Mouse (Mus musculus) E14TG2a.4 (cell line): ENCODE measurements around the gene Ralgapa2.

Experiments used
- H3K27me3 ChIP-seq: 2 replicates; pipeline ENCODE4 v1.6.1; 2014; ENCODE audit warnings: low read length, control low read depth; ENCODE audit not compliant: insufficient read depth
- H3K36me3 ChIP-seq: 2 replicates; pipeline ENCODE4 v1.6.1; 2014; ENCODE audit warnings: low read length, control low read depth; ENCODE audit not compliant: insufficient read depth
- H3K4me1 ChIP-seq: replicated peaks from 2 replicates; pipeline ENCODE4 v1.6.1; 2014; ENCODE audit warnings: low read depth, low read length, control low read depth
- H3K4me3 ChIP-seq: replicated peaks from 2 replicates; pipeline ENCODE4 v1.5.1; 2014; ENCODE audit warnings: mild to moderate bottlenecking, low read length
- H3K9me3 ChIP-seq: 2 replicates; pipeline ENCODE4 v1.6.1; 2014; ENCODE audit warnings: low read length, control low read depth
- CTCF ChIP-seq: conservative IDR thresholded peaks from 2 replicates; pipeline ENCODE4 v1.5.1; 2014; ENCODE audit warnings: low read length
- NANOG ChIP-seq: IDR thresholded peaks from 2 replicates; pipeline ENCODE4 v1.6.1; 2014; ENCODE audit warnings: borderline replicate concordance, low read length, mixed read lengths
- POU5F1 ChIP-seq: IDR thresholded peaks from 2 replicates; pipeline ENCODE4 v1.6.1; 2014; ENCODE audit warnings: low read length, borderline replicate concordance

Ralgapa2 gene

DNA sequence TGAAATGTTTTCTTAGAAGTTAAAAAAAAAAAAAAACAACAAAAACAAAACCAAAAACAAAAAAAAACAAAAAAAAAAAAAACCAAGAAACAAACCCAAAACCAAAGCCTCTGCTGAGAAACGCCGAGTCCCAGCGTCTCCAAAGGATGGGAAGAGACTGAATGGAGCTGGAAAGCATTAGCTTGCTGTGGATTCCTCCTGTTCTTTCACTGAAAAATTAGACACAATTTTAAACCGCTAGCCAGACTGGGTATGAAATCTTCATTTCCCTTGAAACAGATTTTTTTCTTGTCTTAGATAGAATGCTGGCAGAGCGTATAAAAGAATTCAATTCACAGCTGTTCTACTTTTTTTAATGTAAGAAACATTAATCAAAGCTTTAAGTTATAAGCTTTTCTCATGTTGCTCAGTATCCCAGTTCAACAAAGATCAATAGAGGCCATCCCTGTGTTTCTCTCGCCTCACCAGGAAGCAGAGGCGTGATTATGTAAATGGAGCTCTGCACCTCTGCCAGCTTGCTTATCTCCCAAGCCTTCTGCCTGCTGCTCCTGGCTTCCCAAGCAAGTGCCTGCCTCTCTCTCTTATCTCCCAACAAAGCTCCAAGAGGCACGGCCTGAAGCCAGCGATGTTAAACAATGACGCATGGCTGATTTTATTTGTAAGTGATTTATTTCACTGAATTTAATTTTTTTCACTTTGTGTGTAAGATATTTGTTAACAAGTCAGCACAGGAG is 253.2 kb downstream of the Ralgapa2 start:
- Histone ChIP-seq H3K36me3 (no peaks in the 10 kb centered on the region), H3K4me1 (peaks cover 17% of the 10 kb centered on the region), H3K9me3 (no peaks in the 10 kb centered on the region), H3K27me3 (no peaks in the 10 kb centered on the region), H3K4me3 (no peak overlapping the region)
- TF ChIP-seq POU5F1 (no peak), NANOG (no peak), CTCF (no peak)

DNA sequence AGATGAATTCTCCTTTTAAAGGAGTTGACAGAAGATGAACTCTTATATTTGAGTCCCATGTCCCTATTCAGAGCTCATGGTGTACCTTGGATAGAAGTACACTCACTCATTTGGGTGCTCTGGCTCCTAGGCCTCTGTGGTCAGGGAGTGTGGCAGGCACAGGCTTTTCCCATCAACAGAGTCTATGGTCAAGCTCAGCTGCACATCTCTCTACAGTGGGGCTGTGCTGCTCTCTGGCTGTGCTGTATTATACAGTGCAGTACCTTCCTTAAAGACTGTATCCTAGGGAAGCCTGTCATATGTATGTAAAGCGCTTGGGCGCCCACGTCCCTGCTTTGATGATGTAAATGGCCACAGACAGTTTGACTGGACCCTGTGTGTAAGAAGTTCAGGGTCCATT is 254.5 kb downstream of the Ralgapa2 start:
- no peaks in the 10 kb centered on the region for H3K36me3 ChIP-seq
- H3K27me3 ChIP-seq: no peaks in the 10 kb centered on the region
- TF ChIP-seq POU5F1 (no peak), CTCF (no peak), NANOG (no peak)
- no peak overlapping the region for H3K4me3 ChIP-seq
- no peaks in the 10 kb centered on the region for H3K9me3 ChIP-seq
- H3K4me1 ChIP-seq: peaks cover 17% of the 10 kb centered on the region

DNA sequence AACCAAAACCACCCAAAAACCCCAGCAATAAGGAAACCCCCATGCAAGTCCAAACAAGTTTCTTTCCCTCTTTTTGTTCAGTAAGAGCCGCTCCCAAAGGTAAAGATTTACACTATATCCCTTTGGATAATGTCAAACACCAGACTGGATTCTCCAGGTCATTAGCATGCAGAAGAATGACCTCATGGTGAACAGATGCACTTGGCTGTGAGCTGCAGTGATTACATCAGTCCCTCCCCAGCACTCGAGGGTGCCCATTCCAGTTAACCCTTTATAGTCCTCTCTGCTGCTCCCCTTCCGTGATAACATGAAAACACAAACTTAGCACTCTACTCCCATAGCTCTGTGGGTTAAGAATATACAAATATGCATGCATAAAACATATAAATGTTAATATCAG is 255.1 kb downstream of the Ralgapa2 start:
- Histone ChIP-seq H3K9me3 (no peaks in the 10 kb centered on the region), H3K4me3 (no peak overlapping the region), H3K4me1 (peaks cover 14% of the 10 kb centered on the region), H3K27me3 (no peaks in the 10 kb centered on the region), H3K36me3 (no peaks in the 10 kb centered on the region)
- TF ChIP-seq POU5F1 (no peak), CTCF (no peak), NANOG (no peak)

- H3K36me3 ChIP-seq: no peaks in the 10 kb centered on the region
- H3K4me3 ChIP-seq: no peak overlapping the region
- TF ChIP-seq NANOG (no peak), POU5F1 (no peak), CTCF (no peak)
- no peaks in the 10 kb centered on the region for H3K27me3 ChIP-seq
- no peaks in the 10 kb centered on the region for H3K9me3 ChIP-seq
- H3K4me1 ChIP-seq: peaks cover 14% of the 10 kb centered on the region
Measured at GRCm38 (mm10) chr2:146256321-146256875, 255.7 kb downstream of the Ralgapa2 start.

DNA sequence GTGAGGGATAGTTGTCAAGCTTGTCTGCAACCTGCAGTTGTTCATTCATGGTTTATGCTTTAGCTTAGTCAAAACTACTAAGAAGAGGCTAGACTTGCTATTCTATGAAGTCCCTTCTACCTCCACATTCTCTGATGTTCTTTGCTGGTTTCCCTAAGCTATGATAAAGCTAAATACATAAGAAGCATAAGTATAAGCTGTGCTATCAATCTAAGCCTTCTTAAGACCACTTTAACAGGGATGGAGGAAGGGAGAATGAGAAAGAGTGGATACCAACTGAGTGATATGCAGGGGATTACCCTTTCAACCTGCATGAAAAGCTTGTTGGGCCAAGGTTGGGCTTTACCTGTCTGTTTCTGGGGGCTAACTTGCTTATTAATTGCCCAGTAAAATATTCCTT is 256.5 kb downstream of the Ralgapa2 start:
- Histone ChIP-seq H3K27me3 (no peaks in the 10 kb centered on the region), H3K4me1 (peaks cover 14% of the 10 kb centered on the region), H3K9me3 (no peaks in the 10 kb centered on the region), H3K36me3 (no peaks in the 10 kb centered on the region), H3K4me3 (no peak overlapping the region)
- TF ChIP-seq NANOG (no peak), POU5F1 (no peak), CTCF (no peak)

GRCm38 (mm10) chr2:146254387-146254786 is 257.8 kb downstream of the Ralgapa2 start:
- H3K9me3 ChIP-seq: no peaks in the 10 kb centered on the region
- no peak overlapping the region for H3K4me3 ChIP-seq
- H3K36me3 ChIP-seq: no peaks in the 10 kb centered on the region
- H3K27me3 ChIP-seq: no peaks in the 10 kb centered on the region
- TF ChIP-seq CTCF (no peak), POU5F1 (no peak), NANOG (no peak)
- peaks cover 20% of the 10 kb centered on the region for H3K4me1 ChIP-seq

DNA sequence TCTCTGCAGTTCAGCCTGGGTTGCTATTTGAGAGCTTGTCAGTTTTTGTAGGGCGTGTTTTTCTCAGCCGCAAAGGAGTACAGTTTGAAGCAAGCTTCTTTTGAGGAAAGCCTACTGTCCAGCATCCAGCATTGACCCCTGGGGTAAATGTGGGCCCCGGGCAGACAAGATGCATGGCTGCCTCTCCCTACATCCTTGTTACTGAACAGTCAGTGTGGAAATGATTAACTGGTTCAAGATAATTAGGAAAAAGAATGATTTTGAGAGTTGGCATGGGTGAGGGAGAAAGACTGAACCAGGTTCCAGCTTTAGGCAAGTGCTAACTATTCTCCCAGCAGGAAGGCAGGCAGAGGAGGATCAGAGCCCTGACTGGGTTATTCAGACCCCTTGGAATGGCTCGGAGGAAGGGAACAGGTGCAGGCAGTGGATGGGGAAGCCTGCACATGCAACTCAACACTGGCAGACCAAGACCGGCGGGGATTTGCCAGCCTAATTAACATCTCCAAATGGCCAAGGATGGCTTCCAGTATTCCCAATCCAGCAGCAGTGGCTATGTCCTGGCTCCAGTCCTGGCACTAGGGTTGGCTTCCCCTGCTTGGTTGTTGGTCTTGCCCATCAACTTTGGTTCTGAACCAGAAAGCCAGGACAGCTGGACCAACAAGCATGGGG is 261.8 kb downstream of the Ralgapa2 start:
- H3K36me3 ChIP-seq: no peaks in the 10 kb centered on the region
- TF ChIP-seq CTCF (no peak), POU5F1 (no peak), NANOG (no peak)
- H3K4me3 ChIP-seq: no peak overlapping the region
- no peaks in the 10 kb centered on the region for H3K9me3 ChIP-seq
- H3K4me1 ChIP-seq: peaks cover 27% of the 10 kb centered on the region
- no peaks in the 10 kb centered on the region for H3K27me3 ChIP-seq

GRCm38 (mm10) chr2:146249033-146249432 is 263.1 kb downstream of the Ralgapa2 start:
- H3K4me3 ChIP-seq: no peak overlapping the region
- TF ChIP-seq NANOG (no peak), CTCF (no peak), POU5F1 (no peak)
- no peaks in the 10 kb centered on the region for H3K9me3 ChIP-seq
- H3K36me3 ChIP-seq: peaks cover 10% of the 10 kb centered on the region
- peaks cover 27% of the 10 kb centered on the region for H3K4me1 ChIP-seq
- H3K27me3 ChIP-seq: no peaks in the 10 kb centered on the region

DNA sequence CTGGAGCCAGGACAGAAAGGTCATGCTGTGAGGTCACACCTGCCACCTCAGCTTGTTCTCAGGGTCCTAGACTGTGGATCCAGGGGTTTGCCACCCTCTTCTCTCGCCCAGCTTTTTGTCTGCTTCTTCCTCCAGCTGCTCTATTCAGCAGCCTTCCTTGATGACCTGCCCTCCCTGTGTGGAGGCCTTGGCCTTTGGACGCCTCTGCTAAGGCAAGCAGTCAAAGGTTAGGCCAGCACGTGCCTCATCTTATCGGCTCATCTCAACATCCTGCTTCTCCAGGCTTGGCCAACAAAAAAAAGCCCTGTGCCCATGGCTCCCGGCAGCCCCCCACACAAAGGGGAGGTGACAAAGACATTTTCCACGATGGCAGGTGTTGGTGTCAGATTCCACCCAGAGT is 264.6 kb downstream of the Ralgapa2 start:
- Histone ChIP-seq H3K9me3 (no peaks in the 10 kb centered on the region), H3K4me1 (peaks cover 27% of the 10 kb centered on the region), H3K4me3 (no peak overlapping the region), H3K27me3 (no peaks in the 10 kb centered on the region), H3K36me3 (peaks cover 13% of the 10 kb centered on the region)
- TF ChIP-seq NANOG (no peak), POU5F1 (no peak), CTCF (no peak)
